Mouse (Mus musculus) heart, embryonic 13.5 days (tissue): ENCODE measurements around the gene Dhx57. TPM values are rescaled to one million over a fixed set of nuclear protein-coding genes. Genes with fewer than 3 reads are reported as not detected.

ENCODE experiments used
- ATAC-seq: fragments of 200-750 bp; cut with Nextera tagmentation; 2 replicates; pipeline ENCODE4 v1.8.0; 2017; ENCODE audit warnings: moderate TSS enrichment; ENCODE audit not compliant: insufficient number of reproducible peaks, low FRiP score, low TSS enrichment; ENCODE audit errors: extremely low read depth
- H3K27ac ChIP-seq: fragments of 300-500 bp; sonication (generic); replicated peaks from 2 replicates; pipeline ENCODE4 v1.5.1; 2015; ENCODE audit warnings: moderate library complexity, mild to moderate bottlenecking, inconsistent platforms
- H3K27me3 ChIP-seq: fragments of 300-500 bp; sonication (generic); replicated peaks from 2 replicates; pipeline ENCODE4 v1.6.1; 2015; ENCODE audit warnings: mild to moderate bottlenecking, inconsistent platforms
- H3K36me3 ChIP-seq: fragments of 300-500 bp; sonication (generic); 2 replicates; pipeline ENCODE4 v1.6.1; 2015; ENCODE audit warnings: mild to moderate bottlenecking, inconsistent platforms
- H3K4me1 ChIP-seq: fragments of 300-500 bp; sonication (generic); 2 replicates; pipeline ENCODE4 v1.6.1; 2015; ENCODE audit warnings: inconsistent platforms
- H3K4me2 ChIP-seq: fragments of 300-500 bp; sonication (generic); 2 replicates; pipeline ENCODE4 v1.6.1; 2015; ENCODE audit warnings: inconsistent platforms, mild to moderate bottlenecking, moderate library complexity
- H3K4me3 ChIP-seq: fragments of 300-500 bp; sonication (generic); 2 replicates; pipeline ENCODE4 v1.5.1; 2015; ENCODE audit warnings: moderate library complexity, mild to moderate bottlenecking, inconsistent platforms
- H3K9ac ChIP-seq: fragments of 300-500 bp; sonication (generic); 2 replicates; pipeline ENCODE4 v1.6.1; 2015; ENCODE audit warnings: inconsistent platforms, mild to moderate bottlenecking, moderate library complexity
- H3K9me3 ChIP-seq: fragments of 300-500 bp; sonication (generic); 2 replicates; pipeline ENCODE4 v1.6.1; 2016; ENCODE audit warnings: inconsistent platforms
- WGBS: fragments of 180-500 bp; shearing (Covaris S2); methylation state at CpG from one replicate; pipeline ENCODE4 v1.1.7; 2015; ENCODE audit warnings: mixed read lengths; 5-methylcytosine and 5-hydroxymethylcytosine counted together
- polyA plus RNA-seq: library from polyadenylated mRNA; unstranded; fragments of >200 nt; fragmentation: Nextera tagmentation; extraction: Ambion mirVana; gene quantifications from 2 replicates; pipeline ENCODE4 v1.2.1, GENCODE M21; 2015

Gene Dhx57
- polyA plus RNA-seq, 1 experiment from 2014 or later: 8.2 TPM

DNA sequence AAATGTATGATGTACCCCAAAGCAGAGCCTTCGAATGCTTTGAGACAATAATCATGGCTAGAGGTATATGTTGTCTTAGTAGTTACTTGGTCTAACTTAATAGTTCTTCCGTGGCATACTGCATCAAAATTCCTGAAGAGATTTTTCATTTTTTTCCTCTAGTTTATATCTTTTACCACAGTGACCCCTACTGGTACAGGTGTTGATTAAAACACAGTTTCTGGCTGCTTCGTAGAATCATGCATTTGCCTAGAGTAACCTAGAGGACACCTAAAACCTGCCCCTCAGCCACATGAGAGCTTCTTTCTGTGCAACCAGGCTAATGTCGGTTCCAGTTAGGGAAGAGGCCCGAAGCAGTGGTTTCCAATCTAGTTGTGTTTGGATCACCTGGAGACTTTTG is 97.2 kb downstream of the Dhx57 start:
- no peaks in the 10 kb centered on the region for H3K9me3 ChIP-seq

More for the DNA sequence above, 97.2 kb downstream of the Dhx57 start:
- Histone ChIP-seq H3K27me3 (no peaks in the 10 kb centered on the region), H3K4me2 (no peak overlapping the region), H3K36me3 (peaks cover 39% of the 10 kb centered on the region), H3K4me1 (no peaks in the 10 kb centered on the region), H3K27ac (no peak overlapping the region), H3K9ac (no peak overlapping the region), H3K4me3 (no peak overlapping the region)
- 57% methylated on average over 5 of the region's 5 CpGs for WGBS
- no peak for ATAC-seq

Other genes starting within 250 kb of the Dhx57 start
- 39.9 and 40.3 TPM in 2 replicates for gene Hnrnpll, start 228.1 kb downstream of the Dhx57 start, polyA plus RNA-seq
- gene Galm, start 163.0 kb downstream of the Dhx57 start, polyA plus RNA-seq: 12.1 and 13.0 TPM in 2 replicates
- 297 and 314 TPM in 2 replicates for gene Srsf7, start 83.2 kb downstream of the Dhx57 start, polyA plus RNA-seq
- 0.05 and 0.08 TPM in 2 replicates for gene Ttc39d, start 83.0 kb downstream of the Dhx57 start, polyA plus RNA-seq
- 24.7 and 32.3 TPM in 2 replicates for gene Gemin6, start 66.0 kb downstream of the Dhx57 start, polyA plus RNA-seq
- 21.8 and 23.9 TPM in 2 replicates for gene Morn2, start 273 bp downstream of the Dhx57 start, polyA plus RNA-seq
- 0.51 and 0.52 TPM in 2 replicates for gene Arhgef33, start 16.9 kb upstream of the Dhx57 start, polyA plus RNA-seq
- 1.5 and 2.1 TPM in 2 replicates for gene Gm10190, start 83.1 kb upstream of the Dhx57 start, polyA plus RNA-seq
- 2.2 TPM in 2 replicates for gene Sos1, start 190.0 kb upstream of the Dhx57 start, polyA plus RNA-seq